Mouse (Mus musculus) G1E (cell line): ENCODE data around the gene Shisa9. TPM values are rescaled to one million over a fixed set of nuclear protein-coding genes. Genes with fewer than 3 reads are reported as not detected.

Source experiments
- ATAC-seq: 2 replicates; pipeline ENCODE4 v1.8.0; 2016; ENCODE audit warnings: mild to moderate bottlenecking; ENCODE audit not compliant: insufficient number of reproducible peaks, poor library complexity, low FRiP score, severe bottlenecking; ENCODE audit errors: extremely low read depth
- DNase-seq: peaks from one replicate; pipeline ENCODE4 v3.0.0; 2012; ENCODE audit warnings: low spot score
- H3K27me3 ChIP-seq: 2 replicates; pipeline ENCODE4 v1.6.1; 2012; ENCODE audit warnings: mild to moderate bottlenecking, low read length, inconsistent platforms; ENCODE audit not compliant: insufficient read depth
- H3K36me3 ChIP-seq: replicated peaks from 2 replicates; pipeline ENCODE3; 2012; ENCODE audit warnings: mild to moderate bottlenecking, inconsistent platforms
- H3K4me1 ChIP-seq: 2 replicates; pipeline ENCODE4 v1.6.1; 2012; ENCODE audit warnings: low read depth, low read length, inconsistent platforms, mixed read lengths; ENCODE audit not compliant: insufficient read depth
- H3K4me3 ChIP-seq: 2 replicates; pipeline ENCODE4 v1.5.1; 2012; ENCODE audit warnings: low read depth, mild to moderate bottlenecking, inconsistent platforms, low read length, moderate library complexity, mixed read lengths
- H3K9me3 ChIP-seq: replicated peaks from 2 replicates; pipeline ENCODE4 v1.6.1; 2012; ENCODE audit warnings: inconsistent platforms
- CTCF ChIP-seq: IDR thresholded peaks from 2 replicates; pipeline ENCODE4 v1.5.1; 2012; ENCODE audit warnings: low read depth, low read length, inconsistent platforms, mixed read lengths
- GATA1 ChIP-seq: IDR thresholded peaks from 2 replicates; pipeline ENCODE4 v1.6.1; 2012; ENCODE audit warnings: borderline replicate concordance, low read length, inconsistent platforms, mixed read lengths
- GATA2 ChIP-seq: IDR thresholded peaks from 2 replicates; pipeline ENCODE4 v1.6.1; 2012; ENCODE audit warnings: low read depth, low read length, inconsistent platforms, borderline replicate concordance
- POLR2AphosphoS5 ChIP-seq: IDR thresholded peaks from 2 replicates; pipeline ENCODE4 v1.6.1; 2012; ENCODE audit warnings: low read depth, low read length, inconsistent platforms; ENCODE audit not compliant: insufficient replicate concordance
- TAL1 ChIP-seq: conservative IDR thresholded peaks from 2 replicates; pipeline ENCODE4 v1.6.1; 2012; ENCODE audit warnings: low read depth, low read length, inconsistent platforms, mixed read lengths
- polyA plus RNA-seq: library from polyadenylated mRNA; stranded (reverse); fragments of >175 nt; gene quantifications from 2 replicates; pipeline ENCODE4 v1.2.3, GENCODE M21; 2012
- total RNA-seq, 2 experiments: library from RNA; stranded (forward) in 1 of 2; stranded (reverse) in 1 of 2; fragments of 200-1000 nt in 1 of 2; fragments of >200 nt in 1 of 2; fragmentation: Nextera tagmentation in 1 of 2; gene quantifications; 2 replicates each; pipeline ENCODE4 v1.2.3; 2014 to 2017

Gene Shisa9
- total and polyA plus RNA-seq, 3 experiments, result 0.11 to 23.3 TPM; not detected in 1

- no peaks in the 10 kb centered on the region for H3K4me1 ChIP-seq
- no peak for ATAC-seq
- no peaks in the 10 kb centered on the region for H3K9me3 ChIP-seq
- no peaks in the 10 kb centered on the region for H3K36me3 ChIP-seq
- H3K27me3 ChIP-seq, result peaks cover 2% of the 10 kb centered on the region; the same call in 1 of the 2 replicates
- no peak overlapping the region for H3K4me3 ChIP-seq
- TF ChIP-seq GATA2 (no peak), CTCF (no peak), POLR2AphosphoS5 (no peak), TAL1 (no peak), GATA1 (no peak)
- DNase-seq, result no peak
Observed at GRCm38 (mm10) chr16:12209819-12210218, 225.9 kb downstream of the Shisa9 start.

- H3K9me3 ChIP-seq, result no peaks in the 10 kb centered on the region
- TF ChIP-seq POLR2AphosphoS5 (no peak), TAL1 (no peak), GATA2 (no peak), CTCF (no peak), GATA1 (no peak)
- no peak for DNase-seq
- peaks cover 9% of the 10 kb centered on the region for H3K27me3 ChIP-seq
- no peak for ATAC-seq
- no peaks in the 10 kb centered on the region for H3K4me1 ChIP-seq
- no peak overlapping the region for H3K4me3 ChIP-seq
- H3K36me3 ChIP-seq, result no peaks in the 10 kb centered on the region
Observed at GRCm38 (mm10) chr16:12214018-12214417, 230.1 kb downstream of the Shisa9 start.

DNA sequence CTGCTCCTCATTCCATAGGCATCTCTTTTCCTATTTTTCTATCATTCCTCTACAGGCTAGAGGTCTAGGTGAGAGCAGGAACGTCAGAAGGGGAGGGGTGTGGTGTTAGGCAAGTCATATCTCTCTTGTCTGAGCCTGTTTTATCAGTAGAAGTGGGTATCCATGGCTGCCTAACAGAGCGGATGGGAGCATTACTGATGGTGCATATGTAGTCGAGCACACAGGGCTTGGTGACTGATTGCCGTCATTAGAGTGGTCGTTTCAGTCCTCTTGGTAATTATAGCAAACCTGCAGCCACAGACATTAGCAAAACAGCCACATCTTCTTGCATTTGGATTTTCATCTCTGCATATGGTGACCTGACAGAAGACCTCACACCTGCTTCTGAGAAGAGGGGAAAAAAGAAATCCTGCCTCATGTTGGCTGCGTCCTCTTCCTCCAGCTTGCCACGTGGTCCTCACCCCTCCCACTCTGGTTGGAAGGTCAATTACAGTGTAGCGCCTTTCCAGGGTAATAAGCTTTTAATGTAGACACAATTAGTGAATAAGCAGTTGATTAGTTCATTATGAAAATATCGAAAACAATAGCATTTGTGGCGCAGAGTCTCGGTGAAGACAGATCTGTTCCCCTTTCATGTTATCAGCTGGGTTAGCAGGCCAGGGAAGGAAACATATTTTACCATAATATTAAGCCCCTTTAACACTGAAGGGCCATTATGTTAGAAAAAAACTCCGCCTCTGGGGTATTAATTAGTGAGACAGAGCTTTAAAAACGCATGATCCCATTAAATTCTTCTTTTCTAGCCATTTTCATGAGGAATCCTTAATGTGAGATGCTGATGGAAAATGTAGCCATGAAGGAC, 233.6 kb downstream of the Shisa9 start:
- no peaks in the 10 kb centered on the region for H3K9me3 ChIP-seq
- no peaks in the 10 kb centered on the region for H3K4me1 ChIP-seq
- no peak overlapping the region for H3K4me3 ChIP-seq
- no peak for TF ChIP-seq TAL1
- TF ChIP-seq CTCF, result no peak
- TF ChIP-seq GATA1, result no peak
- TF ChIP-seq GATA2, result no peak
- no peak for TF ChIP-seq POLR2AphosphoS5
- H3K27me3 ChIP-seq, result peaks cover 7% of the 10 kb centered on the region; the same call in 1 of the 2 replicates
- no peak for DNase-seq
- ATAC-seq, result no peak
- no peaks in the 10 kb centered on the region for H3K36me3 ChIP-seq

DNA sequence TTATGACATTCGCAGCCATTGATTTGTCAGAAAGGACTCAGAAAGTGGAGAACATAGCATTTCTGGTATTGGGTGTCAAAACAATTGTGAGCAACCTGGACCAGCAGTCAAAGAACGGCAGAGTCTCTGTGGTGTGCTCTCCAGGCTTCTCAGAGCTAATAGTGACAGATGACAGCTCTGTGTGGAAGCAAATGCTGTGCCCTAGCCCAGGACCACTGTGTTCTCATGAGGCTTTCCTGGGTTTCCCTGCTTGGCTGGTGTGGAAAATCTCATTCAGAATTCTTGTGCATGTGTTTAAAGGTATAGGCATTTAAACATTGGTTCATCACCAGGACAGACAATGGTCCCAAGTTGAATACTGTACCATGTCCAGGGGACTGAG, 234.2 kb downstream of the Shisa9 start:
- peaks cover 7% of the 10 kb centered on the region; the same call in 1 of the 2 replicates for H3K27me3 ChIP-seq
- H3K9me3 ChIP-seq, result no peaks in the 10 kb centered on the region
- DNase-seq, result no peak
- H3K36me3 ChIP-seq, result no peaks in the 10 kb centered on the region
- TF ChIP-seq TAL1, result no peak
- TF ChIP-seq GATA1, result no peak
- no peak for TF ChIP-seq CTCF
- no peak for TF ChIP-seq POLR2AphosphoS5
- no peak for TF ChIP-seq GATA2
- no peak overlapping the region for H3K4me3 ChIP-seq
- ATAC-seq, result no peak
- H3K4me1 ChIP-seq, result no peaks in the 10 kb centered on the region

- H3K4me3 ChIP-seq, result no peak overlapping the region
- TF ChIP-seq GATA1 (no peak), GATA2 (no peak), CTCF (no peak), TAL1 (no peak), POLR2AphosphoS5 (no peak)
- peaks cover 7% of the 10 kb centered on the region; the same call in 1 of the 2 replicates for H3K27me3 ChIP-seq
- DNase-seq (no peak), ATAC-seq (no peak)
- H3K9me3 ChIP-seq, result no peaks in the 10 kb centered on the region
- no peaks in the 10 kb centered on the region for H3K4me1 ChIP-seq
- H3K36me3 ChIP-seq, result no peaks in the 10 kb centered on the region
Observed at GRCm38 (mm10) chr16:12219821-12220220, 235.9 kb downstream of the Shisa9 start.

- H3K36me3 ChIP-seq, result no peaks in the 10 kb centered on the region
- peaks cover 5% of the 10 kb centered on the region; the same call in 1 of the 2 replicates for H3K27me3 ChIP-seq
- H3K4me1 ChIP-seq, result no peaks in the 10 kb centered on the region
- H3K9me3 ChIP-seq, result no peaks in the 10 kb centered on the region
- TF ChIP-seq CTCF (no peak), GATA1 (no peak), GATA2 (no peak), TAL1 (no peak)
- ATAC-seq, result no peak
- no peak overlapping the region for H3K4me3 ChIP-seq
- no peak for DNase-seq
Observed at GRCm38 (mm10) chr16:12223537-12223936, 239.6 kb downstream of the Shisa9 start.
